ENCODE assay signal across 16 mouse cellular contexts in genomic region chr16:96363277-96363676, GRCm38 (mm10).
DNase-seq lines count a peak whose midpoint lies in the region; ATAC-seq and TF ChIP-seq lines count a peak whose summit lies in the region.
"Had no signal": no experiment of that assay in that cellular context is flagged by ENCODE, and none has a peak within 500 bp of the region (broad histone marks: within the 10 kb centered on the region; RNA-seq: fewer than 3 reads in every experiment).

No protein-coding gene starts in this region.

- H3K9ac ChIP-seq in lung, postnatal 0 days (replicated peaks; ENCODE audit: low read depth) = no peak overlapping the region
- no peak overlapping the region for H3K9ac ChIP-seq in kidney, postnatal 0 days (ENCODE audit: low read depth, low read length)
- no peak overlapping the region for H3K9ac ChIP-seq in liver, embryonic 16.5 days (ENCODE audit: low read depth, low read length)
- H3K9ac ChIP-seq in forebrain, embryonic 12.5 days = no peak overlapping the region
- H3K9ac ChIP-seq: embryonic facial prominence, embryonic 15.5 days; heart, embryonic 13.5 days; lung, embryonic 15.5 days; neural tube, embryonic 13.5 days had no signal

- no peak for ATAC-seq in lung, postnatal 0 days
- ATAC-seq in kidney, postnatal 0 days (replicated peaks; ENCODE audit: low FRiP score, low read depth) = peak; percentile 74
- ATAC-seq in liver, embryonic 16.5 days (ENCODE audit: low read depth) = no peak
- ATAC-seq in forebrain, embryonic 12.5 days (ENCODE audit: low FRiP score) = no peak

- no peak for TF ChIP-seq EP300 in lung, postnatal 0 days (IDR thresholded peaks at IDR 0.05)

- 52% methylated on average over 5 of the region's 5 CpGs for WGBS in lung, postnatal 0 days
- WGBS in kidney, postnatal 0 days = 18% methylated on average over 5 of the region's 5 CpGs
- WGBS in liver, embryonic 16.5 days (ENCODE audit: insufficient replicate concordance) = 39% methylated on average over 5 of the region's 5 CpGs
- 80% methylated on average over 5 of the region's 5 CpGs for WGBS in forebrain, embryonic 12.5 days

- H3K4me1 ChIP-seq in lung, postnatal 0 days (ENCODE audit: insufficient read depth, low read depth, low read length) = no peaks in the 10 kb centered on the region
- H3K4me1 ChIP-seq in kidney, postnatal 0 days (replicated peaks; ENCODE audit: insufficient read depth, low read length) = peaks cover 8% of the 10 kb centered on the region
- no peaks in the 10 kb centered on the region; the same call in 1 of the 2 replicates for H3K4me1 ChIP-seq in liver, embryonic 16.5 days (ENCODE audit: control insufficient read depth, low read depth, low read length)
- H3K4me1 ChIP-seq in forebrain, embryonic 12.5 days = no peaks in the 10 kb centered on the region
- H3K4me1 ChIP-seq: embryonic facial prominence, embryonic 15.5 days had no signal

- H3K27me3 ChIP-seq in lung, postnatal 0 days (replicated peaks; ENCODE audit: insufficient read depth, low read length) = no peaks in the 10 kb centered on the region
- H3K27me3 ChIP-seq in kidney, postnatal 0 days (ENCODE audit: insufficient read depth, low read length) = no peaks in the 10 kb centered on the region
- no peaks in the 10 kb centered on the region for H3K27me3 ChIP-seq in liver, embryonic 16.5 days (ENCODE audit: control insufficient read depth, insufficient read depth, low read depth, low read length)
- no peaks in the 10 kb centered on the region for H3K27me3 ChIP-seq in forebrain, embryonic 12.5 days
- H3K27me3 ChIP-seq: lung, embryonic 15.5 days had no signal

- no peak for DNase-seq in lung, postnatal 0 days (ENCODE audit: low spot score)
- no peak for DNase-seq in lung, postnatal 10 days
- peak; percentile 83 for DNase-seq in kidney, postnatal 0 days (ENCODE audit: low spot score)
- DNase-seq in T-cell, adult 2 months (ENCODE audit: low spot score) = no peak
- no peak for DNase-seq in heart, postnatal 10 days
- DNase-seq: cerebellum, adult 11 months; layer of hippocampus, postnatal 36 days; right cerebral cortex, postnatal 4 days; thymus, postnatal 14 days had no signal

- no peak overlapping the region for H3K27ac ChIP-seq in lung, postnatal 0 days (ENCODE audit: low read length)
- H3K27ac ChIP-seq in kidney, postnatal 0 days = peak overlapping the region; percentile 88
- peak overlapping the region; percentile 57; the same call in 1 of the 2 replicates for H3K27ac ChIP-seq in liver, embryonic 16.5 days (ENCODE audit: low read length)
- no peak overlapping the region for H3K27ac ChIP-seq in forebrain, embryonic 12.5 days
- H3K27ac ChIP-seq: embryonic facial prominence, embryonic 15.5 days; heart, embryonic 13.5 days; limb, embryonic 10.5 days; neural tube, embryonic 13.5 days had no signal

- H3K36me3 ChIP-seq in lung, postnatal 0 days (ENCODE audit: insufficient read depth, low read length) = no peaks in the 10 kb centered on the region
- H3K36me3 ChIP-seq in kidney, postnatal 0 days (ENCODE audit: insufficient read depth, low read length) = no peaks in the 10 kb centered on the region
- no peaks in the 10 kb centered on the region for H3K36me3 ChIP-seq in liver, embryonic 16.5 days (ENCODE audit: control insufficient read depth, insufficient read depth)
- H3K36me3 ChIP-seq in forebrain, embryonic 12.5 days (replicated peaks) = no peaks in the 10 kb centered on the region
- H3K36me3 ChIP-seq: embryonic facial prominence, embryonic 15.5 days; heart, embryonic 13.5 days; limb, embryonic 10.5 days; lung, embryonic 15.5 days; neural tube, embryonic 13.5 days had no signal

- no peak for TF ChIP-seq CTCF in lung, postnatal 0 days (IDR thresholded peaks at IDR 0.05)
- TF ChIP-seq CTCF in kidney, postnatal 0 days (IDR thresholded peaks at IDR 0.05; ENCODE audit: low read depth) = no peak

- no peaks in the 10 kb centered on the region for H3K9me3 ChIP-seq in lung, postnatal 0 days (ENCODE audit: low read length)
- no peaks in the 10 kb centered on the region for H3K9me3 ChIP-seq in kidney, postnatal 0 days (replicated peaks; ENCODE audit: low read length)
- no peaks in the 10 kb centered on the region for H3K9me3 ChIP-seq in liver, embryonic 16.5 days (replicated peaks; ENCODE audit: control insufficient read depth, low read length)
- H3K9me3 ChIP-seq in forebrain, embryonic 12.5 days = no peaks in the 10 kb centered on the region
- H3K9me3 ChIP-seq: embryonic facial prominence, embryonic 15.5 days; heart, embryonic 13.5 days; limb, embryonic 10.5 days; lung, embryonic 15.5 days; neural tube, embryonic 13.5 days had no signal

- H3K4me2 ChIP-seq in lung, postnatal 0 days (replicated peaks; ENCODE audit: low read depth, low read length) = peak overlapping the region; percentile 49; the same call in 1 of the 2 replicates
- peak overlapping the region; percentile 56 for H3K4me2 ChIP-seq in kidney, postnatal 0 days (ENCODE audit: low read length)
- H3K4me2 ChIP-seq in liver, embryonic 16.5 days (ENCODE audit: low read depth, low read length) = peak overlapping the region; percentile 32
- H3K4me2 ChIP-seq in forebrain, embryonic 12.5 days = no peak overlapping the region
- H3K4me2 ChIP-seq: embryonic facial prominence, embryonic 15.5 days; heart, embryonic 13.5 days; neural tube, embryonic 13.5 days had no signal

- no peak overlapping the region for H3K4me3 ChIP-seq in lung, postnatal 0 days (ENCODE audit: low read depth, low read length)
- H3K4me3 ChIP-seq in kidney, postnatal 0 days (replicated peaks; ENCODE audit: low read depth, low read length) = no peak overlapping the region
- H3K4me3 ChIP-seq in liver, embryonic 16.5 days (ENCODE audit: low read depth, low read length) = no peak overlapping the region
- H3K4me3 ChIP-seq in forebrain, embryonic 12.5 days (replicated peaks) = no peak overlapping the region
- H3K4me3 ChIP-seq: embryonic facial prominence, embryonic 15.5 days; heart, embryonic 13.5 days; limb, embryonic 10.5 days; lung, embryonic 15.5 days; neural tube, embryonic 13.5 days had no signal

- intact Hi-C loops in heart, postnatal 10 days (cut with DNase I) = no loop called here

Comparison
In these comparisons a context has a peak if more than half of its experiments do, and no peak if none do; other contexts are left out.
1. H3K27ac ChIP-seq: peak in kidney, postnatal 0 days (single experiment) and liver, embryonic 16.5 days (single experiment); none in lung, postnatal 0 days (single experiment) and forebrain, embryonic 12.5 days (single experiment).